Mouse (Mus musculus) retina, adult 2 months (tissue): ENCODE results near the gene H3f3a.

ENCODE experiments used
- DNase-seq: peaks from one replicate; pipeline ENCODE4 v3.0.0-alpha.2; 2012; ENCODE audit warnings: low read depth, low spot score

H3f3a gene

GRCm38 (mm10) chr1:180762180-180762579, 51.6 kb downstream of the H3f3a start:
- DNase-seq = no peak

GRCm38 (mm10) chr1:180757956-180758520, 55.7 kb downstream of the H3f3a start:
- DNase-seq = no peak

GRCm38 (mm10) chr1:180757252-180757955, 56.3 kb downstream of the H3f3a start:
- no peak for DNase-seq

- DNase-seq = no peak
Measured at GRCm38 (mm10) chr1:180756711-180757110, 57.0 kb downstream of the H3f3a start.

- DNase-seq = no peak
Measured at GRCm38 (mm10) chr1:180754376-180754775, 59.4 kb downstream of the H3f3a start.

- DNase-seq = no peak
Measured at GRCm38 (mm10) chr1:180752115-180752514, 61.6 kb downstream of the H3f3a start.
